Mouse (Mus musculus): Measurements from ENCODE around the gene Slc7a5.
A peak's percentile ranks its signal among the peaks of the same experiment; 100 is the strongest.

Slc7a5 gene

DNA sequence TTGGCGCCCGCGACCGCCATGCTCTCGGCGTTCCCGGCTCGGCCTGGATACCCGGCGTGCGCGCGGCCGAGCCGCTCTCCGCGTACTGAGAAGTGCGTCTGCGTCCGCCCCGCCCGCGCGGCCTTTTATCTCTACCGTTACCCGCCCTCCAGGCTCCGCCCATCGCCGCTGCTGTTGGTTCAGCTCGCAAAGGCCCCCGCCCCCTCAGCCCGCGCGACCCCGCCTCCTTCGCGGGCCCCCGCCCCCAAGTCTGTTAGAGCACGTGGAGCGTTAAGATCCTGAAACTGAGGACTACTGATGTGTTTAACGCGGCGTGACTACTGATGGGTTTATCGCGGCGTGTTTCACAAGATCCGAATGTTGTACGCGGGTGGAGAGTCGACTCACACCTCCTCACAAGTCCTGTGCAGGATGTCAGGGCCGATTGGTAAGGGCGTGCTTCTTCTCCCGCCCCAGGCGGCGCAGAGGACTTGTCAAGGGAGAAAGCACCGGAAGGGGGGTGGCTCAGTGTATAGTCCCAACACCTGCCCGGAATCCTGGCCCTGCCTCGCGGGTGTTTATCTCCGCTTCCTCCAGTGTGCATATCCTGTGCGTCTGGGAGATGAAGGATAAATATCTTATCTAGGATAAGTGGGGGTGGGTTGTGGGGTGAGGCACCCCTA, at the start of gene Slc7a5:
TSS of gene Slc7a5 (minus strand) at position 108 of the 662 bp plus-strand sequence.
- peak; percentile 98 for DNase-seq (ENCODE audit: low read depth)

DNA sequence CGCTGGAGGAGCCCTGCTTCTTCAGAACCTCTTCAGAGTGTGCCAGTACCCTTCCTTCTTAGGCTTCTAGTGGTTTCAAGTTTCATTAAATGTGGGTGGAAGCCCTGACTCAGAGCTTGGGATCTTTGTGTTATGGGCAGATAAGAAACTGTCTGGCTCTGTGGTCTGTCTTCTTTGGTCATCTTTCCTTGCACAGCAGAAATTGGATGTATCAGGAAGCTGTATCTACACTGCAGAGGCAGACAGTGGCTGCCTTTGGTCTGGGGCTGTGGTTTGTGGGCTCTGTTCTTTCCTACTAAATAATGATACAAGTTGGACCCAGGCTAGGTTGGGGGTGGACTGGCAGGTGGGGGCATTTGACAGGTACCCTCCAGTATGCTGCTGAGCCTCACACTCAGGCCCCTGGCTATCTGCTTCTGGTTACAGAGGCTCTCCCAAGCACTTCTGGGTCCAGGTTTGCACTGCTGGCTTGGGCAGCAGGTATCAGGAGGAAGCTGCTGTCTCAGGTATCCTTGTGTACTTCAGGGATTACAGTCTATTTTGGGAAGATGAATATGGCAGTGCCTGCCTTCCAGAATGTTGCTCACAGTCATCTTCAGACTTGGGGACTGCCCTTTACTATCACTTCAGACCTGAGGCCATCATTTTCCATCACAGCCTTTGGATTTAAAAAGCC, 48.5 kb upstream of the Slc7a5 start:
- DNase-seq (ENCODE audit: low read depth), result peak; percentile 65

DNA sequence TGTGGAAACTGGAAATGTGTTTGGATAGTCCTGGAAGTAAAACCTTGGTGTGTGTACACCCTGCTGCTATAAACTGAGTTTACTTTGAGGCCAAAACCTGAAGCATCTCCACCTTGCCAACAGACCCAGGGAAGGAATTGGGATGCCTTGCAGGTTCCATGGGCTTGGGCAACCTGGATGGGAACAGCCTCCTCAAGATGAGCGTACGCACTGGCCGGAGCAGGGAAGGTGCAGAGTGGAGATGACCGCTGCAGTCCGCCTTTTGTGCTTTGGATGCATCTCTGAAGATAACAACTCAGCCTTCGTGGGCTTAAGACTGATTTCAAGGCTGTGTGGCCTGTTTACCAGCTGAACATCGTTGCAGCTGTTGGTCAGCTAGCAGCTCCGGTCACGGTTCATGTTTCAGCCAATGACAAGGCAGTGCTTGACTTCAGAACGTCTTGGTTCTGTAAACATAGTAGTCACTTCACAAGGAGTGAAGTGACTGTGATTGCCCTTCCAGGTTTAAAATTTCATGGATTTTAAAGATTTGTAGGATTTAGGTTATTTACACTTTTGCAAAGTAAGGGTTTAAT, 47.6 kb upstream of the Slc7a5 start:
- no peak for DNase-seq (ENCODE audit: low read depth)

- no peak for DNase-seq (ENCODE audit: low read depth)
Observed at GRCm38 (mm10) chr8:121953821-121954545, 46.5 kb upstream of the Slc7a5 start.

GRCm38 (mm10) chr8:121952800-121953199, 45.3 kb upstream of the Slc7a5 start:
- DNase-seq (ENCODE audit: low read depth), result no peak

GRCm38 (mm10) chr8:121952122-121952521, 44.6 kb upstream of the Slc7a5 start:
- DNase-seq (ENCODE audit: low read depth), result no peak

DNA sequence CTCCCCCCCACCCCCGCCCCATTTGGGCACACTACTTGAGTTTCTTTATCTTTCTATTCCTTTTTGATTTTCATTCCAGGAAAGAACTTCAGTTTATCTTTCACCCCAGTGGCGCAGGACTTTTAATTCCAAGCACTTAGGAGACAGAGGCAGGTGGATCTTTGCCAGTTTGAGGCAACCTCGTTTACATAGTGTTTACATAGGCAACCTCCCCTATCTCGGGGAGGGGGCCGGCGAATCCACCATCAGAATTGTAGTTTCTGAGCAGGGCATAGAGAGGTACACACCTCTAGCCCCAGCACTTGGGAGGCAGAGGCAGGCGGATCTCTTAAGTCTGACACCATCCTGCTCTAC, 44.1 kb upstream of the Slc7a5 start:
- DNase-seq (ENCODE audit: low read depth), result no peak

DNA sequence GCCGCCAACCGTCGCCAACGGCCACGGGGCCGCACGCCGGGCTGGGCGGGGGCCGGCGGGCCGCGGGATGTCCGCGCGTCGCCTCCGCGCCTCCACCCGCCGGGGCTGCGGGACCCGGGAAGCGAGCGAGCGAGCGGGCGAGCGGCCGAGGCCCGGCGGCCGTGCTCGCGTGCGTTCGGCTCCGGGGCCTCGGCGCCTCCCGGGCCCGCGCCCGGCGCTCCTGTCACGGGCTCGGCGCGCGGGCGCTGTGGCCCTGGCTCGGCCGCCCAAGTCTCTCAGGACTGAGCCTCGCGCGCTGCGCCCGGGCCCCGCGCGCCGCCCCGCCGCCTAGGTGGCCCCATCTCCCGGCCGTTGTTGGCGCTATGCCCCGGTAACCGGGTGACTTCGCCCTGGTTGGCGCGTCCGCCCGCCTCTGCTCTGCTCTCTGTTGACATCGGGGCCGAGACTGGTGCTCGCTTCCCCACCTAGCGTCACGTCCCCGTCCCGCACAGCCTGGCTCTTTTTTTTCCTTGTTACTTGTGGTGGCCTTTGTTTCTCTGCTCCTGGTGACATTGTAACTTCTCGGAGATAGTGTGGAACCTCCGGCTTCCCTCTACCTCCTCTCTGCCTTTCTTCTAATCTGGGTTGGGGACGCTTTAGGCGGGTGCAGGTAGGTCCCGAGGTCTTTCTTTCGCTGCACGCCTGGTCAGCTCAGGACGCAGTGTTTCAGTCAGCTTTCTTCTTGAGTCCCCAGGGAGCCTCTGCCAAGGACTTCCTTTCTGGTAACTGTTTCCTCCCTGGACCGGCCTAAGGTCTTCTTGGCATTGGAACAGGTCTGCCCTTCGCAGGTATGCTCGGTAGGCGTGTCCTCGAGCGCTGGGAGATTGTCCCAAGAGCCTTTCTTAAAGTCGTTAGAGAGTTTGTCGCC, 43.5 kb upstream of the Slc7a5 start:
- peak; percentile 67 for DNase-seq (ENCODE audit: low read depth)

DNA sequence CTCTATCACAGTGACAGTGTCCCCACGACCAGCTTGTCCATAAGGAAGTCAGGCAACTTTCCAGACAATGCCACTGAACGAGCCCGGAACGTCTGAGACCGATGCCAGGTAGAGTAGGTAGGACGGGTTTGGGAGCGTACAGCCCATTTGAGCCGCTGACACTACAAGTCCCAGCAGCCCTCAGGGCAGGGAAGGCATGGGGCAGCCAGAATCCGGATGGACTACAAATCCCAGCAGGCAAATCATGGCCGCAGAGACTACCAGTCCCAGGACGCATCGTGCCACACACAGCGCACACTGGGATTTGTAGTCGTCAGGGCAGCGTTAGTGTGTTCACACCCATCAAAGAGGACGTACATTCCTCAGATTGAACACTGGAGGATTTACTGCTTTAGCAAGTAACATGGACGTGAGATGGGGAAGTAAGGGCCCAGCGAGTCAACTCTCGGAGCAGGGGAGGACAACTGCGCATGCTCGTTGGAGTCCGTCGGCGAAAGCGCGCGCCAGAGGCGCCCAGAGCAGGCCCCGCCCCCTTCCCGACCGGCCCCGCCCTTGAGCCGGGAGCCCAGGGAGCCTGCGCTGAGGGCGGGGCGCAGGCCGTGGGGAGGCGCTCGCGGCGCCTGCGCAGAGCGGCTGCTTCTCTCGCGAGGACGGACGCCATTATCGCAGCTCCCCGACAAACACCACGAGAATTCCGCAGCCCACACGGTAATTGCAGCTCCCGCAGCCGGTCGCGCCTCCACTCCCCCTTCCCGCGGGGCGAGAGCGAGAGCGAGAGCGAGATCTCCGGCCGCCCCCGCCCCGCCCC, 42.7 kb upstream of the Slc7a5 start:
- peak; percentile 99 for DNase-seq (ENCODE audit: low read depth)

DNA sequence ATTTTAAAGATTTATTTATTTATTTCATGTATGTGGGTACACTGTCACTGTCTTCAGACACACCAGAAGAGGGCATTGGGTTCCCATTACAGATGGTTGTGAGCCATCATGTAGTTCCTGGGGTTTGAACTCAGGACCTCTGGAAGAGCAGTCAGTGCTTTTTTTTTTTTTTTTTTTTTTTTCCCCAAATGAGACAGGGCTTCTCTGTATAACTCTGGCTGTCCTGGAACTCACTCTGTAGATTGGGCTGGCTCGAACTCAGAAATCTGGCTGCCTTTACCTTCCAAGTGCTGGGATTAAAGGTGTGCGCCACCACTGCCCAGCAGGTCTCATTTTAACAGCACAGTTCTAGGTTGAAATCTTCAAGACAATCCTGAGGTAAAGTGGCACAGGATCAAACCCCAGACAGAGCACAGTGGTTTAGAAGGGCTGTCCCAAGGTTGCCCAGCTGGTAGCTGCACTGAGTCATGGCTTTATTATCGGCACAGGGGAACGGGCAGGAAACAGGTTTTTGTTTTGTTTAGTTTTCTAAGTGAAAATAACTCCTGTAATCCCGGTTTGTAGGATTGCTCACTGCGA, 41.8 kb upstream of the Slc7a5 start, which contains the start of gene Banp:
TSS of gene Banp (plus strand) at position 529 of the 579 bp plus-strand sequence.
- DNase-seq (ENCODE audit: low read depth), result no peak

- no peak for DNase-seq (ENCODE audit: low read depth)
Observed at GRCm38 (mm10) chr8:121948321-121949145, 41.0 kb upstream of the Slc7a5 start.

DNA sequence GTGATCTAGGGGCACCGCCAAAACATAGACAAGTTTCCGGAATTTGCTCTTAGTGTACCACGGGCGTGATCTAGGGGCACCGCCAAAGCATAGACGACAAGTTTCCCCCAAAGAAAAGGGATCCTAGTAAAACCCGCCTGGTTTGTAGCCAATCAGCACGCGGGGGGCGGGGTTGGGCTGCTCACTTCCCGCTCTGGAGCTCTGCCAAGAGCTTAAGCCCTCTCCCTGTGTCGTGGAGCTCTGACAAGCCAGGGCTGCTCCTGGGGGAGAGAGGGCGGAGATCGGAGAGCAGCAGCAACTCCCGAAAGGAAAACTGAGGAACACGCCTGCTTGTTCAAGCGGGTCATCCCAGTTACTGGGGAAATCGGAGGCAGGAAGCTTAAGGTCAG, 40.3 kb upstream of the Slc7a5 start:
- peak; percentile 93 for DNase-seq (ENCODE audit: low read depth)

GRCm38 (mm10) chr8:121947047-121947752, 39.7 kb upstream of the Slc7a5 start:
- no peak for DNase-seq (ENCODE audit: low read depth)

GRCm38 (mm10) chr8:121946351-121946750, 38.9 kb upstream of the Slc7a5 start:
- no peak for DNase-seq (ENCODE audit: low read depth)

- DNase-seq (ENCODE audit: low read depth), result no peak
Observed at GRCm38 (mm10) chr8:121944831-121945230, 37.3 kb upstream of the Slc7a5 start, which contains the start of gene Car5a. Gene Car5a, minus strand, starts transcription at chr8:121944904.

DNA sequence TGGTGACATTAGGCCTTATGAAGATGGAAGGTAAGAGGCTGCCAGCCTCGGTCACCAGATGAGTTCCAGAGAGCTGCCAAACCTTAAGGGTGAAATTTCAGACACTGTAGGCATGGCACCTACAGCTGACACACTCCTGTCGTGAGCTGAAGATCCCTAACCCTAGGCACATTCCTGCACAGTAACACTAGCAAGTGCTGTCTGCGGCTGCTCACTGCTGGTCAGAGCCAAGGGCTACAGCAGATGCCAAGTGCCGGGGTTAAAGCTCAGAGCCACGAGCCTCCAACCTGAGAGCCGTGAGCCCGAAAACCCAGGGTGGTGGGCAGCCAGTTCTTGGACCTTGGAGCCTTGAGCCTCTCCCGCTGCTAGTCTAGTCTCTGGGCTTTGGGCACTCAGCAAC, 36.2 kb upstream of the Slc7a5 start:
- DNase-seq (ENCODE audit: low read depth), result no peak

- DNase-seq (ENCODE audit: low read depth), result no peak
Observed at GRCm38 (mm10) chr8:121943057-121943540, 35.6 kb upstream of the Slc7a5 start.

DNA sequence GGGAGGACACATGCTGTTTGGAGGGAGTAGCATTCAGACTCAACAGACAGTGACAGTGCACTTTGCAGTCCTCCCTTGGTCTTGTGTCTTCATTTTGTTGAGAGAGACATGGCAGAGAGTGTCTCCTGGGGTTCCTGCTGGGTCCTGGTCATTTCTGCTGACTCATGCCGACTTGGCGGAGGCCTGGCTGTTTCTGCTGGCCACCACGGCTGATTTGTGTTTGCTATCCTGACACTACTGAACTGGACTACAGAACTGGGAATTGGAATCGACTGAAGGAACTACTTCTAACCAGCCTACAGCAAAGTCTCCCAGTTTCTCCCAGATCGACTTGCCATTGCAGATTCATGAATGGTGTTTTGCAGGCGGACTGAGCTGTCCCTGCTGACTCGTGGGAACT, 31.2 kb upstream of the Slc7a5 start:
- no peak for DNase-seq (ENCODE audit: low read depth)

DNA sequence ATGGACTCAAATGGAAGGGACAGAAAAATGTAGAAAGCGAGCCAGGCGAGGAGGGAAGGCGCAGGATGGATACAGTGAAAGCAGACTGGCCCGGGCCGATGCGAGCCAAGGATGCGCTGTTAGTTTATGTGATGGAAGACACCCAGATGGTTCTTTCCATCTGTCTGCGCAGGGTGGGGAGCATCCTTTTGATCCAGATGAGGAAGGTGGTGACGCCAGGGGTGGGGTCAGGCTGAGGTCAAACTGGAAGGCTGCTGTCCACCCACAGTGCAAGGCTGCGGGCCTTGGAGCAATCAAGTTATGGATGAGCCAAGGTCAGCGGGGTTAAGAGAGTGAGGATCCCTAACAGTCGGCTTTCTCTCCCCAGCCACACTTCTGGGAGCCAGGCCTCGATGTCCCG, 28.9 kb upstream of the Slc7a5 start:
- DNase-seq (ENCODE audit: low read depth), result no peak

All from NIH3T3 (cell line).